Mouse (Mus musculus) kidney, adult 2 months (tissue): ENCODE data around the gene Map3k6. TPM values are rescaled to one million over a fixed set of nuclear protein-coding genes. Genes with fewer than 3 reads are reported as not detected.

Experiments
- DNase-seq: peaks from one replicate; pipeline ENCODE4 v3.0.0; 2021
- H3K27ac ChIP-seq: fragments of 200-500 bp; 2 replicates; pipeline ENCODE4 v1.5.1; 2012; ENCODE audit warnings: low read depth, low read length, control low read depth, inconsistent platforms; ENCODE audit not compliant: insufficient read depth
- H3K27me3 ChIP-seq: fragments of 200-500 bp; replicated peaks from 2 replicates; pipeline ENCODE4 v1.6.1; 2012; ENCODE audit warnings: mild to moderate bottlenecking, moderate library complexity, low read length, inconsistent platforms; ENCODE audit not compliant: control insufficient read depth, insufficient read depth
- H3K36me3 ChIP-seq: fragments of 200-500 bp; 2 replicates; pipeline ENCODE4 v1.6.1; 2012; ENCODE audit warnings: mild to moderate bottlenecking, moderate library complexity, low read length, inconsistent platforms; ENCODE audit not compliant: control insufficient read depth, insufficient read depth
- H3K4me1 ChIP-seq: fragments of 200-500 bp; 2 replicates; pipeline ENCODE4 v1.6.1; 2011; ENCODE audit warnings: low read length; ENCODE audit not compliant: control insufficient read depth, insufficient read depth
- H3K4me3 ChIP-seq: fragments of 200-500 bp; 2 replicates; pipeline ENCODE4 v1.5.1; 2011; ENCODE audit warnings: mild to moderate bottlenecking, low read depth, low read length, control low read depth; ENCODE audit not compliant: insufficient read depth
- CTCF ChIP-seq: fragments of 200-500 bp; conservative IDR thresholded peaks from 2 replicates; pipeline ENCODE4 v1.5.1; 2011; ENCODE audit warnings: low read depth, mild to moderate bottlenecking, control low read depth, low read length, moderate library complexity, mixed read lengths; ENCODE audit not compliant: insufficient read depth, insufficient read length
- POLR2A ChIP-seq: fragments of 200-500 bp; IDR thresholded peaks from one replicate; pipeline ENCODE4 v1.6.1; 2011; ENCODE audit warnings: low read depth, low read length, control low read depth
- WGBS: fragments of 180-500 bp; shearing (Covaris S2); methylation state at CpG from one replicate; pipeline ENCODE4 v1.1.7; 2018; 5-methylcytosine and 5-hydroxymethylcytosine counted together
- polyA plus RNA-seq: library from polyadenylated mRNA; depleted of rRNA; stranded (reverse); fragments of >200 nt; gene quantifications from 2 replicates; pipeline ENCODE4 v1.2.3, GENCODE M21; 2012

The Map3k6 gene
- polyA plus RNA-seq, 1 experiment = 4.3 TPM

GRCm38 (mm10) chr4:133213661-133214060 is 27.0 kb upstream of the Map3k6 start:
- H3K4me3 ChIP-seq = no peak overlapping the region
- H3K4me1 ChIP-seq = peaks cover 7% of the 10 kb centered on the region; the same call in 1 of the 2 replicates
- no peak for DNase-seq
- no peaks in the 10 kb centered on the region for H3K27me3 ChIP-seq
- 57% methylated on average over 10 of the region's 10 CpGs for WGBS
- no peaks in the 10 kb centered on the region for H3K36me3 ChIP-seq
- TF ChIP-seq POLR2A (no peak), CTCF (no peak)
- no peak overlapping the region for H3K27ac ChIP-seq

- Histone ChIP-seq H3K27me3 (no peaks in the 10 kb centered on the region), H3K4me3 (no peak overlapping the region), H3K36me3 (no peaks in the 10 kb centered on the region), H3K27ac (no peak overlapping the region), H3K4me1 (peaks cover 6% of the 10 kb centered on the region; the same call in 1 of the 2 replicates)
- TF ChIP-seq POLR2A = no peak
- peak; percentile 84 for TF ChIP-seq CTCF
- DNase-seq = peak; percentile 66
- 7% methylated on average over 5 of the region's 5 CpGs for WGBS
These were observed 23.0 kb upstream of the Map3k6 start for GRCm38 (mm10) chr4:133217641-133218040.

- no peak overlapping the region for H3K27ac ChIP-seq
- 0 out of 2 replicates have a peak, but pooled peaks cover 2% of the 10 kb centered on the region for H3K4me1 ChIP-seq
- DNase-seq = no peak
- WGBS = 85% methylated on average over 3 of the region's 3 CpGs
- no peak overlapping the region for H3K4me3 ChIP-seq
- TF ChIP-seq POLR2A (no peak), CTCF (no peak)
- no peaks in the 10 kb centered on the region for H3K27me3 ChIP-seq
- no peaks in the 10 kb centered on the region for H3K36me3 ChIP-seq
These were observed 21.9 kb upstream of the Map3k6 start for GRCm38 (mm10) chr4:133218745-133219144.

GRCm38 (mm10) chr4:133220656-133221055 is 20.0 kb upstream of the Map3k6 start:
- peak; percentile 74 for DNase-seq
- Histone ChIP-seq H3K36me3 (no peaks in the 10 kb centered on the region), H3K4me1 (0 out of 2 replicates have a peak, but pooled peaks cover 2% of the 10 kb centered on the region), H3K4me3 (peak overlapping the region; percentile 40; the same call in 1 of the 2 replicates), H3K27me3 (no peaks in the 10 kb centered on the region), H3K27ac (no peak overlapping the region)
- 10% methylated on average over 25 of the region's 25 CpGs for WGBS
- TF ChIP-seq CTCF (no peak), POLR2A (no peak)

GRCm38 (mm10) chr4:133221701-133222100 is 18.9 kb upstream of the Map3k6 start:
- no peak for DNase-seq
- WGBS = 91% methylated on average over 8 of the region's 8 CpGs
- Histone ChIP-seq H3K4me3 (no peak overlapping the region), H3K27me3 (no peaks in the 10 kb centered on the region), H3K36me3 (no peaks in the 10 kb centered on the region), H3K4me1 (0 out of 2 replicates have a peak, but pooled peaks cover 2% of the 10 kb centered on the region), H3K27ac (no peak overlapping the region)
- TF ChIP-seq POLR2A = no peak
- no peak for TF ChIP-seq CTCF

GRCm38 (mm10) chr4:133223875-133224274 is 16.7 kb upstream of the Map3k6 start:
- H3K4me3 ChIP-seq = no peak overlapping the region
- no peak for DNase-seq
- no peaks in the 10 kb centered on the region for H3K4me1 ChIP-seq
- H3K27ac ChIP-seq = no peak overlapping the region
- TF ChIP-seq POLR2A = no peak
- no peak for TF ChIP-seq CTCF
- H3K36me3 ChIP-seq = no peaks in the 10 kb centered on the region
- 84% methylated on average over 5 of the region's 5 CpGs for WGBS
- no peaks in the 10 kb centered on the region for H3K27me3 ChIP-seq

GRCm38 (mm10) chr4:133226073-133226472 is 14.5 kb upstream of the Map3k6 start:
- no peak overlapping the region for H3K4me3 ChIP-seq
- H3K36me3 ChIP-seq = no peaks in the 10 kb centered on the region
- H3K4me1 ChIP-seq = no peaks in the 10 kb centered on the region
- H3K27me3 ChIP-seq = no peaks in the 10 kb centered on the region
- TF ChIP-seq POLR2A = no peak
- no peak for TF ChIP-seq CTCF
- no peak for DNase-seq
- H3K27ac ChIP-seq = no peak overlapping the region
- WGBS = 59% methylated on average over 10 of the region's 10 CpGs

- DNase-seq = no peak
- H3K27ac ChIP-seq = no peak overlapping the region
- TF ChIP-seq POLR2A (no peak), CTCF (no peak)
- no peaks in the 10 kb centered on the region for H3K27me3 ChIP-seq
- 42% methylated on average over 8 of the region's 8 CpGs for WGBS
- no peak overlapping the region for H3K4me3 ChIP-seq
- no peaks in the 10 kb centered on the region for H3K4me1 ChIP-seq
- H3K36me3 ChIP-seq = no peaks in the 10 kb centered on the region
These were observed 13.0 kb upstream of the Map3k6 start for GRCm38 (mm10) chr4:133227636-133228035.
